Mouse (Mus musculus) brain, embryonic 14.5 days (tissue): Measurements from ENCODE around the gene Uqcrc2. TPM values are rescaled to one million over a fixed set of nuclear protein-coding genes. Genes with fewer than 3 reads are reported as not detected.

ENCODE experiments used
- DNase-seq: peaks from one replicate; pipeline ENCODE4 v3.0.0-alpha.2; 2011; ENCODE audit warnings: low read depth
- CTCF ChIP-seq: fragments of 200-500 bp; IDR thresholded peaks from 2 replicates; pipeline ENCODE4 v1.5.1; 2012; ENCODE audit warnings: inconsistent platforms, mild to moderate bottlenecking, moderate library complexity, borderline replicate concordance; ENCODE audit not compliant: insufficient read depth, insufficient read length; ENCODE audit errors: extremely low read depth
- POLR2A ChIP-seq: fragments of 200-500 bp; IDR thresholded peaks from 2 replicates; pipeline ENCODE4 v1.6.1; 2012; ENCODE audit warnings: mild to moderate bottlenecking, inconsistent platforms, borderline replicate concordance; ENCODE audit not compliant: poor library complexity, insufficient read depth, insufficient read length, severe bottlenecking; ENCODE audit errors: extremely low read depth
- polyA plus RNA-seq: library from polyadenylated mRNA; depleted of rRNA; stranded (reverse); fragments of >200 nt; gene quantifications from 2 replicates; pipeline ENCODE4 v1.2.3, GENCODE M21; 2012

Gene Uqcrc2
- polyA plus RNA-seq, 1 experiment: 154 TPM

DNA sequence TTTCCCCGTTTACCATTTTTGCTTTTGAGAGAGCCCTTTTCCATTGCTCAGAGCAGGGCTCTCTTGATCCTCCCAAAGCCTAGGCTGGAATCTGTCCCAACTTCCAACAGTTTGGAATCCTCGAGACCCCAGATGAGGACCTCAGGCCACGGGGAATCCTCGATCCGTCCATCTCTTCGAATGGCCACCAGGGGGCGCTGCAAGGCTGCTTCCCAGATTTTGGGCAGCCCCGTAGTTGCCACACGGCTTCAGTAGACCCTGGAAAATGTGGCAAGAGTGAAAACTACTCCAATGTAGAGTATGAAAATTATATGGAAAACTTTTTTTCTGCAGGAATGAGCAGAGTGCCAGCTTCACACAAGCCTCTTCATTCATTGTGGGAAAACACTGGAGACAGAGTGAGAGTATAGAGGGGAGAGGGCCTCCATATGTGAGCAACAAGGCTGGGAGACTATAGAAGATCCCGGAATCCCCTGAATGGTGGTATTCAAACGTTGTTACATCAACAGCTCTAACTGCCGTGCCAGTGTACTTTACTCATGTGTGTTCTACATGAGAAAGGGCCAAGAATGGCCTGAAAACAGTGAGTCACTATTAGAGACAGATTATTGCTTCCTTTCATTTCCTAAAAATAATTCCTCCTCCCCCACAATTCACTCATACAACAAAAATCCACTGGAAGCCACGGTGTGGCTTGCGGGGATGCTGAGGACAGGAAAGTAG is 35.3 kb downstream of the Uqcrc2 start, which contains the start of gene Pdzd9:
Pdzd9 (minus strand) TSS at position 191 of the 723 bp plus-strand sequence.
- TF ChIP-seq CTCF (peak; percentile 95), POLR2A (no peak)
- peak; percentile 74 for DNase-seq

- TF ChIP-seq CTCF (no peak), POLR2A (no peak)
- no peak for DNase-seq
Observed at GRCm38 (mm10) chr7:120671271-120671670, 36.3 kb downstream of the Uqcrc2 start.

- DNase-seq: peak; percentile 85
- TF ChIP-seq POLR2A: peak; percentile 85
- TF ChIP-seq CTCF: no peak
Observed at GRCm38 (mm10) chr7:120677001-120677643, 42.1 kb downstream of the Uqcrc2 start, which contains the start of gene Mosmo. TSS of gene Mosmo (plus strand) at chr7:120677618.

DNA sequence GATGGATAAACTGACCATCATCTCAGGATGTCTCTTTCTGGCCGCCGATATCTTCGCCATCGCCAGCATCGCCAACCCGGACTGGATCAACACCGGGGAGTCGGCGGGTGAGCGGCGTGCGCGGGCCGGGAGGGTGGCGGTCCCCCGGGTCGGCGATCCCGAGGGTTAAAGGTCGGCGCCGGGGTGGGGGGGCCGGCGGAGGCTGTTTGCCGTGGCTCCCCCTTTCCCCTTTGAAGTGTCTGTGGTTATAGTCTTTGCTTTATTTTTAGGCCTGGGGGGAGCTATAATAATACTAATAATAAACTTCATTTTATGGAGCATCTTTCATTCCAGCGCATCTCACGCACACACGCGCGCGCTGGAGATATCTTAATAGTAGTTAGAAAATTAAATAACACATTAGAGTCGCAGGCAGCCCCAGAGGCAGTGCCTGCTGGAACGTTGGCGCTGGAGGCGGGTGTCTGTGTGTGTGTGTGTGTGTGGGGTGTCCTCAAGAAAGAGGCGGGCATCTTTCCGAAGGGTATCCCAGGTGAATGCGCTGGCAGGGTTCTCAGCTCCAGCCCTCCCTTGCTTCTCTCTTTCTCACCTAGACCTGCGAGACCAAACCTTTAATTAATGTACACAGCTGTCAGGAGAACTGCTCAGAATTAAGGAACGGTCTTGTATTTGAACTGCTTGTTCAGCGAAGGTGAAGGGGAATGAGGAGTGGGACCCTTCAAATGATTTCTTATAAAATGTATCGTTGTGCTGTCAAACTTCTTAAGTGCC is 43.0 kb downstream of the Uqcrc2 start:
- DNase-seq: peak; percentile 59
- TF ChIP-seq POLR2A (no peak), CTCF (no peak)

- TF ChIP-seq CTCF (no peak), POLR2A (no peak)
- no peak for DNase-seq
Observed at GRCm38 (mm10) chr7:120679023-120679422, 44.0 kb downstream of the Uqcrc2 start.

DNA sequence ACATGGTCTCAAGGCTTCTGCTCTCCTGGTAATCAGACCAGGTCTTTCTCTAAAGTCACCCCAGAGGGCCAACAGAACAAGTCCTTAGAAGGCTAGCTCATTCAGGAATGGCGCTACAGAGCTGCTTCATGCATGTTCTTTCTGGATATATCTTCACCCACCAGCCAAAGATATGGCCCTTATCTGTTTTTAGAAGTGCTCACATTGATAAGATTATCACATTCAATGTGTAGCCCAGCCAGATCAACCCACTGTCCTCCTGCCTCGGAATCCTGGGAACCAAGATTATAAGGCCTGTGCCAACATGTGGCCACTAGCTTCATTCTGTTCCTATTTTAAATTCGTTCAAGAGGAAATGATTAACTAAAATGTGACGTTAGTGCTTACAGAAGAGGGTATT is 47.0 kb downstream of the Uqcrc2 start:
- TF ChIP-seq POLR2A: no peak
- no peak for TF ChIP-seq CTCF
- DNase-seq: no peak

GRCm38 (mm10) chr7:120684731-120685161 is 49.8 kb downstream of the Uqcrc2 start:
- TF ChIP-seq CTCF (no peak), POLR2A (no peak)
- DNase-seq: peak; percentile 36

DNA sequence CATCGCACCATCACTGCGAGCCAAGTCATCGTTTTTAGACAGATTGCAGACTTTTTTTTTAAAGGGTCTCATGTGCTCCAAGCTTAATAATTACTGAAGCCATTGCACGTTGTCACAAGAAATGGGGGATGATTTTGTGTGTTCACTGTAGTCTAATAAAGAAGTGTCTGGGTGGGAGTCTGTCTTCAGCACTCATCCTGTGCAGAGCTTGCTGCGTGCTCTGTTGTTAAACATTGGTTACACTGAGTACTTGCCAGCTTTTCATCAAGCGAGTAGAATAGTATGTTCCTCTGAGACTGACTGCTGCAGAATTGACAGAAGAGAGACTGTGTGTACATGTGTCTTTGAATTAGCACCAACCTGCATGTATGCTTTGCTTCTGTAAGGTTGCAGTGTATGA is 50.3 kb downstream of the Uqcrc2 start:
- DNase-seq: peak; percentile 47
- no peak for TF ChIP-seq CTCF
- no peak for TF ChIP-seq POLR2A

DNA sequence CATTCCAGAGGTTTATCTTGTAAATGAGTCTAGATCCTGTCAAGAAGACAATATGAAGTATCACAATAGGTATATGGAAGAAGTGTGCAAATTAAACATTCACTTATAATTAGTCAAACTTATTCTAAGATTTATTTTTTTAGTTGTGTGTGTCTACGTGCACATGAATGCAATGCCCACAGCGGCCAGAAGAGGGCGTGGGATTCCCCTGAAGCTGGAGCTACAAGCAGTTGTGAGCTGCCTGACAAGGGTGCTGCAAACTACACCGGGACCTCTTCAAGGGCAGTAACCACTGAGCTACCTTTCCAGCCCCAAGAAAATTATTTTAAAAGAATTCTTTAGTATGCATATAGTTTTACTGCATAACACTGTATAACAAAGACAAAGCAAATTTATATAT is 55.7 kb downstream of the Uqcrc2 start:
- DNase-seq: no peak
- TF ChIP-seq CTCF (peak; percentile 33; the same call in 1 of the 2 replicates), POLR2A (no peak)

DNA sequence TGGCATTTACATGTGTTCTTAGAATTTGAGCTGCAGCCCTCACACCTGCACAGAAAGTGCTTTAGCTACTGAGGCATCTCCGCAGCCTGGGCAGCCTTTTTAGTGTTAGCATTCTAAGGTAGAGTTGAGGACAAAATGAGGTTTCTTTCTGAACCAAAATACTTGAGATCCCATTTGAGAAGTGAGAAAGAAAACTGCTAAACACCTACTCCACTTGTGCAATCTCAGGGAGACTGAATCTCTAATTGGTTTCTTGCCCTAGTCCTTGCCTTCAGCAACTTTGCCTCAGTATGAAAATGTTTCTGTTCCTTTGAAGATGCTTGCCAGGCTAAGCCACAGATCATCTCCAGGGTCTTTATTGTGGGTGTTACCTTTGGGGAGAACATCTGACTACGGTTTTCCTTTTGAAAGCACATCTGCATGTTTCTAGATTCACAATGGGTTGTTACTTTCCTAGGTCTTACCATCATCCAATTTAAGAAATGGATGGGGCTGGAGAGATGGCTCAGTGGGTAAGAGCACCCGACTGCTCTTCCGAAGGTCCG is 58.9 kb downstream of the Uqcrc2 start:
- no peak for DNase-seq
- TF ChIP-seq CTCF: no peak

GRCm38 (mm10) chr7:120695196-120695595 is 60.2 kb downstream of the Uqcrc2 start:
- DNase-seq: no peak
- TF ChIP-seq CTCF (no peak), POLR2A (no peak)
